Mouse (Mus musculus) megakaryocyte, embryonic 14.5 days (primary cell): ENCODE results near the gene Ncor2.
A peak's percentile ranks its signal among the peaks of the same experiment; 100 is the strongest.

Experiments used
- FLI1 ChIP-seq: IDR thresholded peaks from 2 replicates; pipeline ENCODE4 v1.6.1; 2012; ENCODE audit warnings: low read length, inconsistent platforms, mixed read lengths
- GATA1 ChIP-seq: IDR thresholded peaks from 3 replicates; pipeline ENCODE4 v1.6.1; 2012; ENCODE audit warnings: mixed read lengths, low read length, inconsistent platforms, borderline replicate concordance

- no peak for TF ChIP-seq GATA1
- TF ChIP-seq FLI1 = peak; percentile 96
These were observed 72.8 kb downstream of the Ncor2 start for GRCm38 (mm10) chr5:125106191-125106590.
